Mouse (Mus musculus) forebrain, embryonic 15.5 days (tissue): Measurements from ENCODE around the gene Gm17469. TPM values are rescaled to one million over a fixed set of nuclear protein-coding genes. Genes with fewer than 3 reads are reported as not detected.
"Not testable (repeated sequence)": the region's sequence is repeated elsewhere in the genome, so short reads cannot be mapped to it uniquely, and the experiment has no call there.

Experiments used
- ATAC-seq: fragments of 200-750 bp; cut with Nextera tagmentation; replicated peaks from 2 replicates; pipeline ENCODE4 v1.8.0; 2017; ENCODE audit warnings: mild to moderate bottlenecking, moderate TSS enrichment, moderate library complexity
- H3K27ac ChIP-seq: fragments of 300-500 bp; sonication (generic); replicated peaks from 2 replicates; pipeline ENCODE4 v1.5.1; 2015; ENCODE audit warnings: mild to moderate bottlenecking, inconsistent platforms
- H3K27me3 ChIP-seq: fragments of 300-500 bp; sonication (generic); 2 replicates; pipeline ENCODE4 v1.6.1; 2015; ENCODE audit warnings: inconsistent platforms
- H3K36me3 ChIP-seq: fragments of 300-500 bp; sonication (generic); 2 replicates; pipeline ENCODE4 v1.6.1; 2015; ENCODE audit warnings: mild to moderate bottlenecking, inconsistent platforms
- H3K4me1 ChIP-seq: fragments of 300-500 bp; sonication (generic); 2 replicates; pipeline ENCODE4 v1.6.1; 2015; ENCODE audit warnings: inconsistent platforms
- H3K4me2 ChIP-seq: fragments of 300-500 bp; sonication (generic); replicated peaks from 2 replicates; pipeline ENCODE4 v1.6.1; 2015; ENCODE audit warnings: mild to moderate bottlenecking, inconsistent platforms
- H3K4me3 ChIP-seq: fragments of 300-500 bp; sonication (generic); 2 replicates; pipeline ENCODE4 v1.5.1; 2015; ENCODE audit warnings: mild to moderate bottlenecking, inconsistent platforms
- H3K9ac ChIP-seq: fragments of 300-500 bp; sonication (generic); replicated peaks from 2 replicates; pipeline ENCODE4 v1.6.1; 2015; ENCODE audit warnings: mild to moderate bottlenecking, inconsistent platforms
- H3K9me3 ChIP-seq: fragments of 300-500 bp; sonication (generic); 2 replicates; pipeline ENCODE4 v1.6.1; 2016; ENCODE audit warnings: inconsistent platforms
- WGBS: fragments of 180-500 bp; shearing (Covaris S2); methylation state at CpG from one replicate; pipeline ENCODE4 v1.1.7; 2015; ENCODE audit warnings: mixed read lengths; 5-methylcytosine and 5-hydroxymethylcytosine counted together
- polyA plus RNA-seq: library from polyadenylated mRNA; unstranded; fragments of >200 nt; fragmentation: Nextera tagmentation; extraction: Ambion mirVana; gene quantifications from 2 replicates; pipeline ENCODE4 v1.2.1, GENCODE M21; 2015

Gene Gm17469
- not detected in 2 replicates for polyA plus RNA-seq

GRCm38 (mm10) chrX:124629593-124629992 is at the start of gene Gm17469:
Gene Gm17469, plus strand, starts transcription at chrX:124629893.
- H3K9me3 ChIP-seq, H3K9ac ChIP-seq, H3K36me3 ChIP-seq, H3K4me1 ChIP-seq, ATAC-seq, H3K27me3 ChIP-seq, H3K4me2 ChIP-seq, H3K4me3 ChIP-seq, H3K27ac ChIP-seq: not testable (repeated sequence)
- WGBS, result no CpG with 5 or more reads among the region's 4 CpGs

Other genes starting within 250 kb of the Gm17469 start
- not detected in 2 replicates for gene Gm17584, start 129.3 kb upstream of the Gm17469 start, polyA plus RNA-seq